Mouse (Mus musculus) hindbrain, embryonic 14.5 days (tissue): Measurements from ENCODE around the gene Abhd12. TPM values are rescaled to one million over a fixed set of nuclear protein-coding genes. Genes with fewer than 3 reads are reported as not detected.

Experiments used
- ATAC-seq: fragments of 200-750 bp; cut with Nextera tagmentation; 2 replicates; pipeline ENCODE4 v1.8.0; 2017; ENCODE audit warnings: moderate number of reproducible peaks, mild to moderate bottlenecking, moderate TSS enrichment, moderate library complexity; ENCODE audit not compliant: low FRiP score
- DNase-seq: peaks from one replicate; pipeline ENCODE4 v3.0.0-alpha.2; 2015; ENCODE audit warnings: low spot score
- H3K27ac ChIP-seq: fragments of 300-500 bp; sonication (generic); 2 replicates; pipeline ENCODE4 v1.5.1; 2014; ENCODE audit warnings: mild to moderate bottlenecking, moderate library complexity
- H3K27me3 ChIP-seq: fragments of 300-500 bp; sonication (generic); 2 replicates; pipeline ENCODE4 v1.6.1; 2014; ENCODE audit warnings: mild to moderate bottlenecking, low read length, mixed read lengths; ENCODE audit not compliant: control insufficient read depth, insufficient read depth
- H3K36me3 ChIP-seq: fragments of 300-500 bp; sonication (generic); replicated peaks from 2 replicates; pipeline ENCODE4 v1.6.1; 2014; ENCODE audit not compliant: control insufficient read depth, insufficient read depth
- H3K4me1 ChIP-seq: fragments of 300-500 bp; sonication (generic); replicated peaks from 2 replicates; pipeline ENCODE4 v1.6.1; 2014; ENCODE audit warnings: antibody characterized with exemption, low read length, mixed read lengths; ENCODE audit not compliant: control insufficient read depth, insufficient read depth
- H3K4me2 ChIP-seq: fragments of 300-500 bp; sonication (generic); replicated peaks from 2 replicates; pipeline ENCODE4 v1.6.1; 2014; ENCODE audit warnings: mild to moderate bottlenecking, moderate library complexity
- H3K4me3 ChIP-seq: fragments of 300-500 bp; sonication (generic); replicated peaks from 2 replicates; pipeline ENCODE4 v1.5.1; 2014; ENCODE audit warnings: mild to moderate bottlenecking, low read length
- H3K9ac ChIP-seq: fragments of 300-500 bp; sonication (generic); 2 replicates; pipeline ENCODE4 v1.6.1; 2014
- H3K9me3 ChIP-seq: fragments of 300-500 bp; sonication (generic); 2 replicates; pipeline ENCODE4 v1.6.1; 2016; ENCODE audit warnings: low read length; ENCODE audit not compliant: control insufficient read depth
- WGBS: fragments of 180-500 bp; shearing (Covaris S2); extraction: QIAGEN DNeasy Blood & Tissue Kit; methylation state at CpG from one replicate; pipeline ENCODE4 v1.1.7; 2014; 5-methylcytosine and 5-hydroxymethylcytosine counted together
- polyA plus RNA-seq: library from polyadenylated mRNA; unstranded; fragments of >200 nt; fragmentation: Nextera tagmentation; extraction: Ambion mirVana; gene quantifications from 2 replicates; pipeline ENCODE4 v1.2.1, GENCODE M21; 2014

The Abhd12 gene
- polyA plus RNA-seq, 1 experiment from 2014 or later = 126 TPM

DNA sequence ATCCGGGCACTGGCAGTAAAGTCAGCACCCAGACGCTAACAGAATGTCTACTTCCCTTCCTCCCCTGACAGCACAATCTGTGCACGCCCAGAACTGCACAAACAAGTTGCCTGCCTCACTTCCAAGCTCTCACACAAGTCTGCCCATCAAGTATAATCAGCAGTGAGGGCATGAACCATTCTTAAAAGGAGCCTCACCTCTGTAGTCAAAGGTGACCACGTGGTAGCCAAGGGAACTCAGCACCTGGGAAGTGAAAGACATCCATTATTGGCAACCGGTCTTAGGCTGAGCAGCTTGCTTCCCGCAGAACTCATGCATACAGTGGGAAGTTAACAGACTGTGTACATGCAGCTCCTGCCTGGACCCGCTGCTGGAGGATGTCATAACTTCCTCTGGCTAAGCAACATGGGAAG is 62.5 kb downstream of the Abhd12 start:
- Histone ChIP-seq H3K9me3 (no peaks in the 10 kb centered on the region), H3K27ac (no peak overlapping the region), H3K9ac (no peak overlapping the region), H3K4me3 (no peak overlapping the region), H3K4me1 (no peaks in the 10 kb centered on the region), H3K27me3 (no peaks in the 10 kb centered on the region), H3K36me3 (peaks cover 22% of the 10 kb centered on the region), H3K4me2 (no peak overlapping the region)
- ATAC-seq = no peak
- WGBS = 82% methylated on average over 7 of the region's 7 CpGs
- no peak for DNase-seq

DNA sequence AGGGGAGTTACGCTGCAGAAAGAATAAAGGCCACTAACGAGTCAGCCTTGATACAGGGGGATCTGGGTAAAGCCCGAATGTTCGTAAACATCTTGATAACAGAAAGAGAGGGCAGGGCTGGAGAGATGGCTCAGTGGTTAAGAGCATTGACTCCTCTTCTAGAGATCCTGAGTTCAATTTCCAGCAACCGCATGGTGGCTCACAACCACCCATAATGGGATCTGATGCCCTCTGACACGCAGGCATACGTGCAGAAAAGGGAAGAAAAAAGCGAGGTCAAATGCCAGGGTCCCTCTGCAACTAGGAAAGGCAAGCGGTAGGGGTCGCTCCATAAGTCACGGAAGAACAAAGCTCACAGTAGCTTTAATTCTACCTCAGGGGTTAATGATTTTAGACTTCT is 63.4 kb downstream of the Abhd12 start:
- H3K9ac ChIP-seq = no peak overlapping the region
- WGBS = 60% methylated on average over 11 of the region's 11 CpGs
- ATAC-seq (no peak), DNase-seq (no peak)
- H3K4me1 ChIP-seq = no peaks in the 10 kb centered on the region
- no peaks in the 10 kb centered on the region for H3K9me3 ChIP-seq
- no peaks in the 10 kb centered on the region for H3K27me3 ChIP-seq
- H3K27ac ChIP-seq = no peak overlapping the region
- peaks cover 28% of the 10 kb centered on the region for H3K36me3 ChIP-seq
- no peak overlapping the region for H3K4me2 ChIP-seq
- no peak overlapping the region for H3K4me3 ChIP-seq

- peaks cover 37% of the 10 kb centered on the region for H3K36me3 ChIP-seq
- H3K9ac ChIP-seq = no peak overlapping the region
- no peak overlapping the region for H3K4me2 ChIP-seq
- H3K27ac ChIP-seq = no peak overlapping the region
- no peaks in the 10 kb centered on the region for H3K4me1 ChIP-seq
- WGBS = 90% methylated on average over 12 of the region's 12 CpGs
- no peak for DNase-seq
- H3K27me3 ChIP-seq = no peaks in the 10 kb centered on the region
- no peaks in the 10 kb centered on the region for H3K9me3 ChIP-seq
- no peak for ATAC-seq
- no peak overlapping the region for H3K4me3 ChIP-seq
Measured at GRCm38 (mm10) chr2:150839686-150840471, 64.7 kb downstream of the Abhd12 start.

GRCm38 (mm10) chr2:150837781-150838180 is 66.8 kb downstream of the Abhd12 start:
- Histone ChIP-seq H3K9ac (no peak overlapping the region), H3K27me3 (no peaks in the 10 kb centered on the region), H3K9me3 (no peaks in the 10 kb centered on the region), H3K4me3 (no peak overlapping the region), H3K36me3 (peaks cover 58% of the 10 kb centered on the region), H3K4me1 (no peaks in the 10 kb centered on the region), H3K27ac (no peak overlapping the region), H3K4me2 (no peak overlapping the region)
- ATAC-seq (no peak), DNase-seq (no peak)
- 98% methylated on average over 3 of the region's 3 CpGs for WGBS

- no peak for DNase-seq
- peaks cover 67% of the 10 kb centered on the region for H3K36me3 ChIP-seq
- H3K4me2 ChIP-seq = no peak overlapping the region
- no peak overlapping the region for H3K27ac ChIP-seq
- 73% methylated on average over 15 of the region's 15 CpGs for WGBS
- ATAC-seq = no peak
- no peak overlapping the region for H3K4me3 ChIP-seq
- H3K27me3 ChIP-seq = no peaks in the 10 kb centered on the region
- no peaks in the 10 kb centered on the region for H3K4me1 ChIP-seq
- no peaks in the 10 kb centered on the region for H3K9me3 ChIP-seq
- H3K9ac ChIP-seq = no peak overlapping the region
Measured at GRCm38 (mm10) chr2:150836906-150837305, 67.6 kb downstream of the Abhd12 start.

- no peaks in the 10 kb centered on the region for H3K27me3 ChIP-seq
- ATAC-seq (no peak), DNase-seq (no peak)
- no peak overlapping the region for H3K27ac ChIP-seq
- H3K9me3 ChIP-seq = no peaks in the 10 kb centered on the region
- peaks cover 76% of the 10 kb centered on the region for H3K36me3 ChIP-seq
- H3K4me2 ChIP-seq = no peak overlapping the region
- no peaks in the 10 kb centered on the region for H3K4me1 ChIP-seq
- no peak overlapping the region for H3K4me3 ChIP-seq
- H3K9ac ChIP-seq = no peak overlapping the region
- WGBS = 95% methylated on average over 4 of the region's 4 CpGs
Measured at GRCm38 (mm10) chr2:150835975-150836374, 68.6 kb downstream of the Abhd12 start.

DNA sequence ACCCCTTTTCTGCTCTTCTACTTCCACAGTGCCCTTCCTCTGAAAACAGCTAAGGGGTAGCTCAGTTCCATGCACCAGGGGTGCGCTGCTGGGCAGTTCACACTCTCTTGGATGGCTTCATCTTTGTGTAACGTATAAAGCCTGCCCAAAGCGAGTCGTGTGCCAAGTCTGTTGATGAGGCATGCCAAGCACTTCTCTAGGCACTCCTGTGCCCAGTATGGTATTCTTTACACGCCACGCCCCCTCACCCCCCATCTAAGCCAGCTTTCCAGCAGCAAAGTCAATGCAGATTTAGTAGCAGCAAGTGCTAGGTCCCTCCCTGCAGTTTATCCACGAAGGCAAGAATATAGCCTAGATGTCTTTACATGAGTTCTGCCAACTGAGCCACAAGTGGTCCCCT is 69.9 kb downstream of the Abhd12 start:
- Histone ChIP-seq H3K9me3 (no peaks in the 10 kb centered on the region), H3K4me2 (no peak overlapping the region), H3K4me1 (no peaks in the 10 kb centered on the region), H3K27me3 (no peaks in the 10 kb centered on the region), H3K9ac (no peak overlapping the region), H3K36me3 (peaks cover 90% of the 10 kb centered on the region), H3K4me3 (no peak overlapping the region), H3K27ac (no peak overlapping the region)
- ATAC-seq (no peak; the same call in 1 of the 2 replicates), DNase-seq (no peak)
- WGBS = 83% methylated on average over 7 of the region's 7 CpGs

- ATAC-seq = no peak
- no peak overlapping the region for H3K27ac ChIP-seq
- H3K9ac ChIP-seq = no peak overlapping the region
- 95% methylated on average over 7 of the region's 7 CpGs for WGBS
- no peaks in the 10 kb centered on the region for H3K4me1 ChIP-seq
- no peaks in the 10 kb centered on the region for H3K27me3 ChIP-seq
- no peaks in the 10 kb centered on the region for H3K9me3 ChIP-seq
- no peak overlapping the region for H3K4me3 ChIP-seq
- H3K36me3 ChIP-seq = peaks cover 97% of the 10 kb centered on the region
- H3K4me2 ChIP-seq = no peak overlapping the region
- no peak for DNase-seq
Measured at GRCm38 (mm10) chr2:150832029-150832428, 72.5 kb downstream of the Abhd12 start.

GRCm38 (mm10) chr2:150830911-150831441 is 73.6 kb downstream of the Abhd12 start:
- DNase-seq (no peak), ATAC-seq (no peak)
- Histone ChIP-seq H3K4me1 (no peaks in the 10 kb centered on the region), H3K36me3 (peaks cover 99% of the 10 kb centered on the region), H3K9ac (no peak overlapping the region), H3K9me3 (no peaks in the 10 kb centered on the region), H3K4me3 (no peak overlapping the region), H3K27ac (no peak overlapping the region), H3K27me3 (no peaks in the 10 kb centered on the region), H3K4me2 (no peak overlapping the region)
- WGBS = 85% methylated on average over 3 of the region's 3 CpGs
